Mouse (Mus musculus) stomach, embryonic 16.5 days (tissue): ENCODE data around the gene Il1b. TPM values are rescaled to one million over a fixed set of nuclear protein-coding genes. Genes with fewer than 3 reads are reported as not detected.

Source experiments
- ATAC-seq: fragments of 200-750 bp; cut with Nextera tagmentation; 2 replicates; pipeline ENCODE4 v1.8.0; 2017; ENCODE audit warnings: moderate number of reproducible peaks, moderate TSS enrichment; ENCODE audit not compliant: insufficient read depth, low FRiP score
- H3K27ac ChIP-seq: fragments of 300-500 bp; sonication (generic); 2 replicates; pipeline ENCODE4 v1.5.1; 2014; ENCODE audit warnings: low read length
- H3K27me3 ChIP-seq: fragments of 300-500 bp; sonication (generic); 2 replicates; pipeline ENCODE4 v1.6.1; 2014; ENCODE audit warnings: low read length, control low read depth, mixed read lengths; ENCODE audit not compliant: control insufficient read depth, insufficient read depth
- H3K36me3 ChIP-seq: fragments of 300-500 bp; sonication (generic); 2 replicates; pipeline ENCODE4 v1.6.1; 2014; ENCODE audit warnings: low read length; ENCODE audit not compliant: control insufficient read depth, insufficient read depth
- H3K4me1 ChIP-seq: fragments of 300-500 bp; sonication (generic); 2 replicates; pipeline ENCODE4 v1.6.1; 2014; ENCODE audit warnings: low read length, control low read depth, mixed read lengths; ENCODE audit not compliant: control insufficient read depth, insufficient read depth
- H3K4me2 ChIP-seq: fragments of 300-500 bp; sonication (generic); 2 replicates; pipeline ENCODE4 v1.6.1; 2014; ENCODE audit warnings: low read depth, low read length, mixed read lengths
- H3K4me3 ChIP-seq: fragments of 300-500 bp; sonication (generic); replicated peaks from 2 replicates; pipeline ENCODE4 v1.5.1; 2014; ENCODE audit warnings: mild to moderate bottlenecking, low read length
- H3K9ac ChIP-seq: fragments of 300-500 bp; sonication (generic); 2 replicates; pipeline ENCODE4 v1.6.1; 2014; ENCODE audit warnings: low read length
- H3K9me3 ChIP-seq: fragments of 300-500 bp; sonication (generic); replicated peaks from 2 replicates; pipeline ENCODE4 v1.6.1; 2016; ENCODE audit warnings: low read length, control low read depth; ENCODE audit not compliant: control insufficient read depth
- WGBS: fragments of 180-500 bp; shearing (Covaris S2); extraction: QIAGEN DNeasy Blood & Tissue Kit; methylation state at CpG from one replicate; pipeline ENCODE4 v1.1.7; 2014; 5-methylcytosine and 5-hydroxymethylcytosine counted together
- polyA plus RNA-seq: library from polyadenylated mRNA; unstranded; fragments of >200 nt; fragmentation: Nextera tagmentation; extraction: Ambion mirVana; gene quantifications from 2 replicates; pipeline ENCODE4 v1.2.1, GENCODE M21; 2015

Gene Il1b
- polyA plus RNA-seq, 1 experiment from 2014 or later = 0.32 TPM

- Histone ChIP-seq H3K36me3 (no peaks in the 10 kb centered on the region), H3K27me3 (no peaks in the 10 kb centered on the region), H3K27ac (no peak overlapping the region), H3K4me1 (no peaks in the 10 kb centered on the region), H3K9ac (no peak overlapping the region), H3K9me3 (no peaks in the 10 kb centered on the region), H3K4me3 (no peak overlapping the region), H3K4me2 (no peak overlapping the region)
- 68% methylated on average over 4 of the region's 4 CpGs for WGBS
- ATAC-seq = no peak
These were observed 55.1 kb downstream of the Il1b start for GRCm38 (mm10) chr2:129315831-129316230.

- 78% methylated on average over 6 of the region's 6 CpGs for WGBS
These were observed 56.1 kb downstream of the Il1b start for GRCm38 (mm10) chr2:129314880-129315279.

More at GRCm38 (mm10) chr2:129314880-129315279, 56.1 kb downstream of the Il1b start:
- no peak overlapping the region for H3K4me3 ChIP-seq
- H3K9me3 ChIP-seq = no peaks in the 10 kb centered on the region
- no peak overlapping the region for H3K4me2 ChIP-seq
- no peaks in the 10 kb centered on the region for H3K36me3 ChIP-seq
- no peak for ATAC-seq
- H3K4me1 ChIP-seq = no peaks in the 10 kb centered on the region
- no peak overlapping the region for H3K9ac ChIP-seq
- H3K27me3 ChIP-seq = no peaks in the 10 kb centered on the region
- H3K27ac ChIP-seq = no peak overlapping the region

Other genes with a start within 250 kb of the Il1b start
- 21.5 and 22.4 TPM in 2 replicates for gene Chchd5, start 241.4 kb downstream of the Il1b start, polyA plus RNA-seq
- gene Slc20a1, start 172.4 kb downstream of the Il1b start, polyA plus RNA-seq = 24.8 and 25.9 TPM in 2 replicates
- 35.4 and 38.5 TPM in 2 replicates for gene Ckap2l, start 73.9 kb downstream of the Il1b start, polyA plus RNA-seq
- 0.37 TPM in 2 replicates for gene Il1a, start 61.2 kb downstream of the Il1b start, polyA plus RNA-seq
- not detected in 2 replicates for gene F830045P16Rik, start 165.5 kb upstream of the Il1b start, polyA plus RNA-seq
- 23.9 and 26.2 TPM in 2 replicates for gene Sirpa, start 221.7 kb upstream of the Il1b start, polyA plus RNA-seq